Mouse (Mus musculus) forebrain, embryonic 15.5 days (tissue): ENCODE results near the gene Agr3. TPM values are rescaled to one million over a fixed set of nuclear protein-coding genes. Genes with fewer than 3 reads are reported as not detected.
A peak's percentile ranks its signal among the peaks of the same experiment; 100 is the strongest.

Experiments
- ATAC-seq: fragments of 200-750 bp; cut with Nextera tagmentation; replicated peaks from 2 replicates; pipeline ENCODE4 v1.8.0; 2017; ENCODE audit warnings: mild to moderate bottlenecking, moderate TSS enrichment, moderate library complexity
- H3K27ac ChIP-seq: fragments of 300-500 bp; sonication (generic); replicated peaks from 2 replicates; pipeline ENCODE4 v1.5.1; 2015; ENCODE audit warnings: mild to moderate bottlenecking, inconsistent platforms
- H3K27me3 ChIP-seq: fragments of 300-500 bp; sonication (generic); 2 replicates; pipeline ENCODE4 v1.6.1; 2015; ENCODE audit warnings: inconsistent platforms
- H3K36me3 ChIP-seq: fragments of 300-500 bp; sonication (generic); 2 replicates; pipeline ENCODE4 v1.6.1; 2015; ENCODE audit warnings: mild to moderate bottlenecking, inconsistent platforms
- H3K4me1 ChIP-seq: fragments of 300-500 bp; sonication (generic); 2 replicates; pipeline ENCODE4 v1.6.1; 2015; ENCODE audit warnings: inconsistent platforms
- H3K4me2 ChIP-seq: fragments of 300-500 bp; sonication (generic); replicated peaks from 2 replicates; pipeline ENCODE4 v1.6.1; 2015; ENCODE audit warnings: mild to moderate bottlenecking, inconsistent platforms
- H3K4me3 ChIP-seq: fragments of 300-500 bp; sonication (generic); 2 replicates; pipeline ENCODE4 v1.5.1; 2015; ENCODE audit warnings: mild to moderate bottlenecking, inconsistent platforms
- H3K9ac ChIP-seq: fragments of 300-500 bp; sonication (generic); replicated peaks from 2 replicates; pipeline ENCODE4 v1.6.1; 2015; ENCODE audit warnings: mild to moderate bottlenecking, inconsistent platforms
- H3K9me3 ChIP-seq: fragments of 300-500 bp; sonication (generic); 2 replicates; pipeline ENCODE4 v1.6.1; 2016; ENCODE audit warnings: inconsistent platforms
- WGBS: fragments of 180-500 bp; shearing (Covaris S2); methylation state at CpG from one replicate; pipeline ENCODE4 v1.1.7; 2015; ENCODE audit warnings: mixed read lengths; 5-methylcytosine and 5-hydroxymethylcytosine counted together
- polyA plus RNA-seq: library from polyadenylated mRNA; unstranded; fragments of >200 nt; fragmentation: Nextera tagmentation; extraction: Ambion mirVana; gene quantifications from 2 replicates; pipeline ENCODE4 v1.2.1, GENCODE M21; 2015

Agr3 gene
- polyA plus RNA-seq, 1 experiment from 2014 or later, result not detected

DNA sequence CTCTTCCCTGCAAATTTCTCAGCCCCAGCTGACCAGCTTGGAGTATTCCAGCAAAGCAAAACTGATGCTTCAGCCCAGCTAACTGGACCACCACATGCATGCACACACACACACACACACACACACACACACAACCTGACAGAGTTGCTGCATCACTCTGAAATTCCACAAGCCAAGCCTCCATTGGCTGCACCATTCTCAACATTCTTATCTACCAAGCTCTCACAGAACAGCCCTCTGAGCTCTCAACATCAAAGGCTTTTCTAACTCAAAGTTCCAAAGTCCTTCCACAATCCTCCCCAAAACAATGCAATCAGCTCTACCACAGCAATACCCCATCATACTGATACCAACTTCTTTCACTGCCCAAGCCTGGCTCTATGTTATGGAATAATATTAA, 7.4 kb downstream of the Agr3 start:
- H3K9ac ChIP-seq, result no peak overlapping the region
- no peaks in the 10 kb centered on the region for H3K9me3 ChIP-seq
- no peaks in the 10 kb centered on the region for H3K4me1 ChIP-seq
- H3K36me3 ChIP-seq, result no peaks in the 10 kb centered on the region
- no peak overlapping the region for H3K4me3 ChIP-seq
- H3K27me3 ChIP-seq, result no peaks in the 10 kb centered on the region
- no peak overlapping the region for H3K4me2 ChIP-seq
- ATAC-seq, result no peak
- no peak overlapping the region for H3K27ac ChIP-seq

GRCm38 (mm10) chr12:35951757-35952156, 26.3 kb downstream of the Agr3 start:
- Histone ChIP-seq H3K4me1 (no peaks in the 10 kb centered on the region), H3K4me3 (no peak overlapping the region), H3K27me3 (no peaks in the 10 kb centered on the region), H3K9ac (no peak overlapping the region), H3K27ac (no peak overlapping the region), H3K9me3 (no peaks in the 10 kb centered on the region), H3K4me2 (no peak overlapping the region), H3K36me3 (no peaks in the 10 kb centered on the region)
- WGBS, result 40% methylated on average over 1 of the region's 1 CpGs
- ATAC-seq, result no peak

- ATAC-seq, result no peak
- Histone ChIP-seq H3K27me3 (no peaks in the 10 kb centered on the region), H3K4me1 (no peaks in the 10 kb centered on the region), H3K4me3 (no peak overlapping the region), H3K9ac (no peak overlapping the region), H3K27ac (no peak overlapping the region), H3K9me3 (no peaks in the 10 kb centered on the region), H3K36me3 (no peaks in the 10 kb centered on the region), H3K4me2 (no peak overlapping the region)
- 86% methylated on average over 2 of the region's 2 CpGs for WGBS
These were observed 31.8 kb downstream of the Agr3 start for GRCm38 (mm10) chr12:35957235-35957634.

GRCm38 (mm10) chr12:35966098-35966767, 40.8 kb downstream of the Agr3 start:
- H3K4me2 ChIP-seq, result no peak overlapping the region
- H3K27me3 ChIP-seq, result no peaks in the 10 kb centered on the region
- no peaks in the 10 kb centered on the region for H3K4me1 ChIP-seq
- no peak overlapping the region for H3K4me3 ChIP-seq
- H3K36me3 ChIP-seq, result no peaks in the 10 kb centered on the region
- no peak overlapping the region for H3K9ac ChIP-seq
- no peak for ATAC-seq
- no peak overlapping the region for H3K27ac ChIP-seq
- H3K9me3 ChIP-seq, result no peaks in the 10 kb centered on the region
- WGBS, result 67% methylated on average over 7 of the region's 7 CpGs

- H3K9ac ChIP-seq, result no peak overlapping the region
- no peak overlapping the region for H3K4me3 ChIP-seq
- H3K27me3 ChIP-seq, result no peaks in the 10 kb centered on the region
- no peak for ATAC-seq
- H3K36me3 ChIP-seq, result no peaks in the 10 kb centered on the region
- 82% methylated on average over 7 of the region's 7 CpGs for WGBS
- no peak overlapping the region for H3K27ac ChIP-seq
- no peaks in the 10 kb centered on the region for H3K9me3 ChIP-seq
- H3K4me2 ChIP-seq, result no peak overlapping the region
- H3K4me1 ChIP-seq, result no peaks in the 10 kb centered on the region
These were observed 41.3 kb downstream of the Agr3 start for GRCm38 (mm10) chr12:35966768-35967141.

DNA sequence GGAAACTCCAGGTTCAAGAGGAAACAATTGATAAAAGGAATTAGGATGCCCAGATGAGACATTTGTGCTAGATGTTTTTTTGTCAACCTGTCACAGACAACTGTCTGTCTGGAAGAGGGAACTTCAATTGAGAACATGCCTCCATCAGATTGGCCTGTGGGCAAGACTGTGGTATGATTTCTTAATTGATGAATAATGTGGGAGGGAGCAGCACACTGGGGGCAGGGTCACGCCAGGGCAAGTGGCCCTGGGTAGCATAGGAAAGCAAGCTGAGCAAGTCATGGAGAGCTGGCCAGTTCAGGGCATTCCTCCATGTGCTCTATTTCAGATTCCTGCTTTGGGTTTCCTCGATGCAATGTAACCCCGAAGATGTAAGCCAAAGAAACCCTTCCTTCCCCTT, 50.5 kb downstream of the Agr3 start:
- Histone ChIP-seq H3K4me1 (no peaks in the 10 kb centered on the region), H3K4me3 (no peak overlapping the region), H3K27me3 (no peaks in the 10 kb centered on the region), H3K36me3 (no peaks in the 10 kb centered on the region), H3K9ac (no peak overlapping the region), H3K27ac (no peak overlapping the region), H3K4me2 (no peak overlapping the region), H3K9me3 (no peaks in the 10 kb centered on the region)
- ATAC-seq, result no peak
- WGBS, result 94% methylated on average over 3 of the region's 3 CpGs

DNA sequence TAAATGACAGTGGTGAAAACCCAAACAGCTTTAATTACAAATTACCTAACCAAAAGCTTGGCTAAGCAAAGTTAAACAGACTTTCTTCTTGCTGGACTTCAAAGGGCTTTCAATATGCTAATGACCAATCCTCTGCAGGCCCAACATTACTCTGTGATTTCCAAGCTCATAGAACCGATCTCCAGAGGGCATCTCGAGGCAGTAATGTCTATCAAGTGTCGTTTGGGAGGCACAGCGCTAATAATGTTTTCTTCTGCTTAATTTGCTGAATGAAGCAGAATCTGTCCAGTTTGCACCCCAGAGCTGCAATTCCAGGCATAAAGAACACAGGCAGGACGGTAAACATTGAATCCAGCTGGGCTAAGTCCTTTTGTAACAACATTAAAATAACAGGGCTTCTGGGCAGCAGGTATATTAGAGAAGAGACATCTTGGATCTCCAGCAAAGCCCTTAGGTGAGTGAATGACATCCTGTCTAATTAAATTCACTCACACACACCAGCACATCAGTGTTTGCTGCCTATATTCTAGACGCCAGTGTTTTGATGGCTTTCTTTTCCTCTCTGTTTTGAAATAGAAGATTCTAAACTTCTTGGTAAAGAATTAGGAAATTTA, 52.3 kb downstream of the Agr3 start:
- H3K4me2 ChIP-seq, result no peak overlapping the region
- no peak overlapping the region for H3K27ac ChIP-seq
- peaks cover 6% of the 10 kb centered on the region for H3K4me1 ChIP-seq
- no peaks in the 10 kb centered on the region for H3K9me3 ChIP-seq
- no peak overlapping the region for H3K4me3 ChIP-seq
- H3K27me3 ChIP-seq, result no peaks in the 10 kb centered on the region
- H3K9ac ChIP-seq, result no peak overlapping the region
- WGBS, result 17% methylated on average over 6 of the region's 6 CpGs
- no peaks in the 10 kb centered on the region for H3K36me3 ChIP-seq
- ATAC-seq, result no peak

DNA sequence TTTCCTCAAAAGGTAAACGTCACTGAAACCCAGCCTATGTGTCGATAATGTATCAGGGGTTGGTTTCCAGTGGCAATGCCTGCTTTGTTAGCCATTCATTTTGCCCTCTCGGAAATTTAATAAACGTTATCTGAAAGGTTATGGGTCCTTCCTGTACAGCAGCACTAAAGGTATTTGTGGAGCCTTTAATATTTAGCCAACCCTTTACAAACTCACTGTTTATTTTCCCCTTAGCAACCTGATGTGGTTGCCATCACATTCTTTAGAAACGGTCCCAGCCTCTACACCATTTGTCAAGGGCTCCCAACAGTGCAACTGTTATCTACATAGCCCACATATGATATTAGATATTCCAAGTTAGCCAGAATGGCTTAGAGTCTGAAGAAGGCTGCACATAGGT, 54.2 kb downstream of the Agr3 start:
- no peak for ATAC-seq
- H3K4me1 ChIP-seq, result peaks cover 6% of the 10 kb centered on the region
- H3K27ac ChIP-seq, result no peak overlapping the region
- no peaks in the 10 kb centered on the region for H3K27me3 ChIP-seq
- no peak overlapping the region for H3K4me2 ChIP-seq
- 91% methylated on average over 5 of the region's 5 CpGs for WGBS
- H3K9ac ChIP-seq, result no peak overlapping the region
- H3K36me3 ChIP-seq, result no peaks in the 10 kb centered on the region
- no peaks in the 10 kb centered on the region for H3K9me3 ChIP-seq
- H3K4me3 ChIP-seq, result no peak overlapping the region

DNA sequence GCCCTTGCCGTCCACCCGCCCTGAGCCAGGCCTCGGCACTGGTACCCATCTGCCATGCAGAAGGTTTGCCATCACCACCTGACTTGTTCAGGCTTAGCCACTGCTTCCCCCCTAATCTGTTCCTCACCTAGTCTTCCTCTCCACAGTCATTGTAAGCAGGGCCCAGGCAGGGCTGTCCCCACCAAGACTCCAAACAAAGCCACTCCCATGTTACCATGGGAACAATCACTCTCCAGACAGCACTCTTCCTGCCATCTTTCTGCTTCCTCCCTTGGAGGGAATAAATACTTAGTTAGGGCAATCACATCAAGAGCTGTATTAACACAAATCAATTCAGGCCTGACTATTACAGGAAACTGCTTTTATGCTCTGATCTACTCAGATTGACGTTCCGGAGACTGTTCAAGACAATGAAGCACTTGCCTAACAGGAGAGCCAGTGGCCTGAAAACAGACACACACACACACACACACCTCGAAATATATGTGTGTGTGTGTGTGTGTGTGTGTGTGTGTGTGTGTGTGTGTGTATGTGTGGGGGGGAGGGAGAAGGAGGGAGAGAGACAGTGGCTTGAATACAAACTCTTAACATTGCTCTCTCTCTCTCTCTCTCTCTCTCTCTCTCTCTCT, 56.4 kb downstream of the Agr3 start:
- 29% methylated on average over 6 of the region's 6 CpGs for WGBS
- Histone ChIP-seq H3K4me3 (no peak overlapping the region), H3K36me3 (no peaks in the 10 kb centered on the region), H3K9ac (no peak overlapping the region), H3K27me3 (no peaks in the 10 kb centered on the region), H3K4me1 (peaks cover 6% of the 10 kb centered on the region), H3K27ac (0 out of 2 replicates have a peak overlapping the region, but pooled peaks have one; percentile 28), H3K9me3 (no peaks in the 10 kb centered on the region), H3K4me2 (no peak overlapping the region)
- peak; percentile 95 for ATAC-seq

GRCm38 (mm10) chr12:35983472-35983871, 58.1 kb downstream of the Agr3 start:
- H3K9ac ChIP-seq, result no peak overlapping the region
- WGBS, result 94% methylated on average over 9 of the region's 9 CpGs
- no peak overlapping the region for H3K4me3 ChIP-seq
- ATAC-seq, result no peak
- H3K27ac ChIP-seq, result no peak overlapping the region
- H3K36me3 ChIP-seq, result no peaks in the 10 kb centered on the region
- H3K4me2 ChIP-seq, result no peak overlapping the region
- H3K9me3 ChIP-seq, result no peaks in the 10 kb centered on the region
- peaks cover 6% of the 10 kb centered on the region for H3K4me1 ChIP-seq
- H3K27me3 ChIP-seq, result no peaks in the 10 kb centered on the region

DNA sequence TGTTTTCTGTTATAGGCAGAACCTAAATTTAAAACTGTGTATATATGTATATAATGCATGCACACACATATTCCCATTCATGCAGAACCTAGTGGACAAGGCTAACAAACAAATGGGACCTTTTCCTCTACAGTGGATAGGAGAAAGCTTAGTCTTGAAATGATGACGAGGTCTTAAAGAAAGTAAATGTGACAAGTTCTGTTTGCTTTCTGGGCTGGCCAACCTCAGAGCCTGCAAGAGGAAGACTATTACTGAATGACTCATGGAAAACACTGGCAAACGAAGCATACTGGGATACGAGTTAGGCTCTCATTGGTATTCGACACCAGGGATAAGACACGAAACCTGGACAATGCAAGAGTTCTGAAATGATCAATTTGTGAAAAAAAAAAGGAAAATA, 59.3 kb downstream of the Agr3 start:
- no peak overlapping the region for H3K4me2 ChIP-seq
- no peak overlapping the region for H3K9ac ChIP-seq
- no peak overlapping the region for H3K4me3 ChIP-seq
- H3K9me3 ChIP-seq, result no peaks in the 10 kb centered on the region
- no peak overlapping the region for H3K27ac ChIP-seq
- H3K36me3 ChIP-seq, result no peaks in the 10 kb centered on the region
- peaks cover 6% of the 10 kb centered on the region for H3K4me1 ChIP-seq
- 77% methylated on average over 5 of the region's 5 CpGs for WGBS
- no peak for ATAC-seq
- no peaks in the 10 kb centered on the region for H3K27me3 ChIP-seq

GRCm38 (mm10) chr12:35992711-35993110, 67.3 kb downstream of the Agr3 start, which contains the start of gene Agr2:
Agr2 (plus strand) TSS chr12:35992907.
- H3K36me3 ChIP-seq, result no peaks in the 10 kb centered on the region
- H3K4me3 ChIP-seq, result no peak within 1 kb of the TSS
- ATAC-seq, result no peak
- no peak within 1 kb of the TSS for H3K9ac ChIP-seq
- no peaks in the 10 kb centered on the region for H3K27me3 ChIP-seq
- H3K4me1 ChIP-seq, result no peaks in the 10 kb centered on the region
- 61% methylated on average over 9 of the region's 9 CpGs for WGBS
- H3K4me2 ChIP-seq, result no peak within 1 kb of the TSS
- H3K9me3 ChIP-seq, result no peaks in the 10 kb centered on the region
- no peak within 1 kb of the TSS for H3K27ac ChIP-seq
